Mouse (Mus musculus) heart, adult 2 months (tissue): ENCODE results near the gene Arhgef25. TPM values are rescaled to one million over a fixed set of nuclear protein-coding genes. Genes with fewer than 3 reads are reported as not detected.

Experiments
- DNase-seq, 2 experiments: peaks; one replicate each; pipeline ENCODE4 v3.0.0; 2021
- H3K27ac ChIP-seq: fragments of 200-600 bp; 2 replicates; pipeline ENCODE4 v1.8.1; 2022
- H3K27me3 ChIP-seq: fragments of 200-500 bp; 2 replicates; pipeline ENCODE4 v1.6.1; 2012; ENCODE audit warnings: mild to moderate bottlenecking, low read length, inconsistent platforms, mixed read lengths; ENCODE audit not compliant: control insufficient read depth, insufficient read depth
- H3K36me3 ChIP-seq: fragments of 200-500 bp; 2 replicates; pipeline ENCODE4 v1.6.1; 2012; ENCODE audit warnings: low read length, inconsistent platforms; ENCODE audit not compliant: control insufficient read depth, insufficient read depth
- H3K4me1 ChIP-seq: fragments of 200-500 bp; 2 replicates; pipeline ENCODE4 v1.6.1; 2011; ENCODE audit warnings: low read length; ENCODE audit not compliant: control insufficient read depth, insufficient read depth
- H3K4me3 ChIP-seq: fragments of 200-600 bp; 2 replicates; pipeline ENCODE4 v1.8.1; 2022
- H3K79me2 ChIP-seq: fragments of 200-500 bp; replicated peaks from 2 replicates; pipeline ENCODE4 v1.6.1; 2012; ENCODE audit warnings: mild to moderate bottlenecking, inconsistent platforms, low read length, moderate library complexity, mixed read lengths; ENCODE audit not compliant: control insufficient read depth, insufficient read depth
- H3K9ac ChIP-seq: fragments of 200-500 bp; 2 replicates; pipeline ENCODE4 v1.6.1; 2012; ENCODE audit warnings: low read depth, mild to moderate bottlenecking, control low read depth, inconsistent platforms, low read length, mixed read lengths
- CTCF ChIP-seq: fragments of 200-600 bp; IDR thresholded peaks from 2 replicates; pipeline ENCODE4 v1.8.1; 2022; ENCODE audit warnings: antibody characterized with exemption, mild to moderate bottlenecking, moderate library complexity
- EP300 ChIP-seq: fragments of 200-500 bp; IDR thresholded peaks from 2 replicates; pipeline ENCODE4 v1.6.1; 2011; ENCODE audit warnings: low read depth, low read length, control low read depth; ENCODE audit not compliant: insufficient read depth
- POLR2A ChIP-seq: fragments of 200-500 bp; IDR thresholded peaks from 2 replicates; pipeline ENCODE4 v1.6.1; 2011; ENCODE audit warnings: mild to moderate bottlenecking, low read depth, low read length, control low read depth; ENCODE audit not compliant: insufficient read depth
- WGBS: fragments of 180-500 bp; shearing (Covaris S2); methylation state at CpG from one replicate; pipeline ENCODE4 v1.1.7; 2018; 5-methylcytosine and 5-hydroxymethylcytosine counted together
- intact Hi-C: fragments of 180-260 bp; cut with DNase I; formaldehyde crosslinking; loops from one replicate; pipeline ENCODE4 v1.15.1; 2025
- polyA plus RNA-seq: library from polyadenylated mRNA; depleted of rRNA; stranded (reverse); fragments of >200 nt; gene quantifications from 2 replicates; pipeline ENCODE4 v1.2.3, GENCODE M21; 2012
- total RNA-seq, 2 experiments: library from RNA; stranded (reverse); gene quantifications; 2 replicates each; pipeline ENCODE4 v1.2.3; 2021

Gene Arhgef25
- total and polyA plus RNA-seq, 3 experiments = 9.8 to 18.2 (median 10.1) TPM

- H3K79me2 ChIP-seq = no peaks in the 10 kb centered on the region
- no peaks in the 10 kb centered on the region for H3K36me3 ChIP-seq
- H3K4me1 ChIP-seq = no peaks in the 10 kb centered on the region
- DNase-seq = no peak
- no peaks in the 10 kb centered on the region for H3K27me3 ChIP-seq
- TF ChIP-seq EP300 (no peak), POLR2A (no peak), CTCF (no peak)
- intact Hi-C loops = no loop called here
- H3K27ac ChIP-seq = no peak overlapping the region
- no peak overlapping the region for H3K9ac ChIP-seq
- H3K4me3 ChIP-seq = no peak overlapping the region
Measured at GRCm38 (mm10) chr10:127217177-127217576, 27.3 kb upstream of the Arhgef25 start.

GRCm38 (mm10) chr10:127216456-127216855, 26.6 kb upstream of the Arhgef25 start:
- Histone ChIP-seq H3K4me3 (no peak overlapping the region), H3K9ac (no peak overlapping the region), H3K36me3 (no peaks in the 10 kb centered on the region), H3K79me2 (no peaks in the 10 kb centered on the region), H3K27ac (no peak overlapping the region), H3K27me3 (no peaks in the 10 kb centered on the region), H3K4me1 (no peaks in the 10 kb centered on the region)
- intact Hi-C loops = no loop called here
- DNase-seq = no peak
- TF ChIP-seq CTCF = no peak
- no peak for TF ChIP-seq POLR2A
- no peak for TF ChIP-seq EP300
- WGBS = 92% methylated on average over 11 of the region's 11 CpGs

- no peak for DNase-seq
- no peaks in the 10 kb centered on the region; the same call in 1 of the 2 replicates for H3K79me2 ChIP-seq
- TF ChIP-seq CTCF (no peak), EP300 (no peak)
- peaks cover 4% of the 10 kb centered on the region for H3K4me1 ChIP-seq
- no peak overlapping the region for H3K27ac ChIP-seq
- no peak overlapping the region for H3K9ac ChIP-seq
- no peak overlapping the region for H3K4me3 ChIP-seq
- intact Hi-C loops = loop anchor here (5.0 kb wide), 1 partner anchor 37 kb away; no protein-coding TSS in a partner anchor
- WGBS = 23% methylated on average over 1 of the region's 1 CpGs
- no peaks in the 10 kb centered on the region for H3K27me3 ChIP-seq
- H3K36me3 ChIP-seq = no peaks in the 10 kb centered on the region
Measured at GRCm38 (mm10) chr10:127214422-127214803, 24.5 kb upstream of the Arhgef25 start.

GRCm38 (mm10) chr10:127213704-127214421, 24.0 kb upstream of the Arhgef25 start:
- DNase-seq = no peak
- no peaks in the 10 kb centered on the region; the same call in 1 of the 2 replicates for H3K79me2 ChIP-seq
- H3K36me3 ChIP-seq = no peaks in the 10 kb centered on the region
- TF ChIP-seq POLR2A (no peak), EP300 (no peak), CTCF (no peak)
- peaks cover 4% of the 10 kb centered on the region for H3K4me1 ChIP-seq
- no peak overlapping the region for H3K9ac ChIP-seq
- H3K27me3 ChIP-seq = no peaks in the 10 kb centered on the region
- H3K4me3 ChIP-seq = no peak overlapping the region
- no peak overlapping the region for H3K27ac ChIP-seq
- WGBS = 81% methylated on average over 13 of the region's 13 CpGs
- intact Hi-C loops = loop anchor here (5.0 kb wide), 1 partner anchor 37 kb away; no protein-coding TSS in a partner anchor

GRCm38 (mm10) chr10:127213272-127213671, 23.4 kb upstream of the Arhgef25 start:
- TF ChIP-seq EP300 (no peak), POLR2A (no peak), CTCF (no peak)
- Histone ChIP-seq H3K27me3 (no peaks in the 10 kb centered on the region), H3K79me2 (no peaks in the 10 kb centered on the region; the same call in 1 of the 2 replicates), H3K36me3 (no peaks in the 10 kb centered on the region), H3K27ac (no peak overlapping the region), H3K4me3 (no peak overlapping the region), H3K4me1 (peaks cover 4% of the 10 kb centered on the region), H3K9ac (no peak overlapping the region)
- no peak for DNase-seq
- intact Hi-C loops = loop anchor here (5.0 kb wide), 1 partner anchor 36 kb away; no protein-coding TSS in a partner anchor
- WGBS = 86% methylated on average over 8 of the region's 8 CpGs

GRCm38 (mm10) chr10:127211414-127211854, 21.6 kb upstream of the Arhgef25 start, which contains the start of gene Pip4k2c:
TSS of gene Pip4k2c (minus strand) at chr10:127211585.
- WGBS = 1% methylated on average over 47 of the region's 47 CpGs
- peak within 1 kb of the TSS; percentile 73 for H3K9ac ChIP-seq
- H3K27me3 ChIP-seq = no peaks in the 10 kb centered on the region
- no peaks in the 10 kb centered on the region for H3K36me3 ChIP-seq
- H3K4me1 ChIP-seq = peaks cover 4% of the 10 kb centered on the region
- TF ChIP-seq EP300 (no peak), POLR2A (no peak; the same call in none of the 2 replicates), CTCF (no peak)
- peak within 1 kb of the TSS; percentile 70 for H3K27ac ChIP-seq
- peak; percentile 94 for DNase-seq
- H3K79me2 ChIP-seq = no peaks in the 10 kb centered on the region; the same call in 1 of the 2 replicates
- H3K4me3 ChIP-seq = peak within 1 kb of the TSS; percentile 89
- intact Hi-C loops = loop anchor here (5.0 kb wide), 1 partner anchor 34 kb away; no protein-coding TSS in a partner anchor
